Mouse (Mus musculus): ENCODE results near the gene Trrap. TPM values are rescaled to one million over a fixed set of nuclear protein-coding genes. Genes with fewer than 3 reads are reported as not detected.

The Trrap gene
- polyA plus RNA-seq, 1 experiment from 2014 or later = 101 TPM

GRCm38 (mm10) chr5:144869466-144869865, 101.9 kb downstream of the Trrap start:
- Histone ChIP-seq H3K4me1 (ENCODE audit: control insufficient read depth, insufficient read depth, low read length) (no peaks in the 10 kb centered on the region), H3K27ac (ENCODE audit: low read length) (no peak overlapping the region), H3K9ac (replicated peaks; ENCODE audit: low read depth, low read length) (no peak overlapping the region), H3K36me3 (ENCODE audit: control insufficient read depth, insufficient read depth, low read length) (no peaks in the 10 kb centered on the region), H3K9me3 (ENCODE audit: control insufficient read depth, low read depth, low read length) (no peaks in the 10 kb centered on the region; the same call in 1 of the 2 replicates), H3K27me3 (ENCODE audit: control insufficient read depth, insufficient read depth, low read length) (no peaks in the 10 kb centered on the region), H3K4me3 (ENCODE audit: low read depth, low read length) (no peak overlapping the region), H3K4me2 (replicated peaks; ENCODE audit: low read depth, low read length) (no peak overlapping the region)
- ATAC-seq (ENCODE audit: insufficient number of reproducible peaks, insufficient read depth, low FRiP score, low read depth) = no peak
- 71% methylated on average over 7 of the region's 7 CpGs for WGBS

DNA sequence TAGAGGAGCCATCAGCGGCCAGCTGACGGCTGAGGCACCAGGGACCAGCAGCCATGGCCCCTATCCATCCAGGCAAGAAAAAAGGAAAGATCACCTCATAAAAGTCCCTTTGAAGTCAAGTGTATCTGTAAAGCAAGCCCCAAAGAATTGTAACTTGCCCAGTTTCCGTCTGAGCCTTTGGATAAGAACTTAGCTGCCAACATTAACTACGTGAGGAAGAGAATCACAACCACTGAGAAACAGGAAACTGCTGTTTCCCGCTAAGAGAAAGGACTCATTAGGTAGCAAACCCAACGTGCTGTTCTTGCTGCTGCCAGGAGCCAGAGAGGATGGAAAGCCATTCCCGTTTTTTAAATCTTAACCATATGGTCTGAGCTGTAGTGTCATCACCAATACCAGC, 103.2 kb downstream of the Trrap start:
- Histone ChIP-seq H3K36me3 (ENCODE audit: control insufficient read depth, insufficient read depth, low read length) (no peaks in the 10 kb centered on the region), H3K4me3 (ENCODE audit: low read depth, low read length) (no peak overlapping the region), H3K9me3 (ENCODE audit: control insufficient read depth, low read depth, low read length) (no peaks in the 10 kb centered on the region; the same call in 1 of the 2 replicates), H3K9ac (replicated peaks; ENCODE audit: low read depth, low read length) (no peak overlapping the region), H3K4me1 (ENCODE audit: control insufficient read depth, insufficient read depth, low read length) (no peaks in the 10 kb centered on the region), H3K27me3 (ENCODE audit: control insufficient read depth, insufficient read depth, low read length) (no peaks in the 10 kb centered on the region), H3K4me2 (replicated peaks; ENCODE audit: low read depth, low read length) (no peak overlapping the region), H3K27ac (ENCODE audit: low read length) (no peak overlapping the region)
- no peak for ATAC-seq (ENCODE audit: insufficient number of reproducible peaks, insufficient read depth, low FRiP score, low read depth)
- 79% methylated on average over 7 of the region's 7 CpGs for WGBS

GRCm38 (mm10) chr5:144871775-144872174, 104.2 kb downstream of the Trrap start:
- H3K27ac ChIP-seq (ENCODE audit: low read length) = no peak overlapping the region
- no peaks in the 10 kb centered on the region for H3K9me3 ChIP-seq (ENCODE audit: control insufficient read depth, low read depth, low read length)
- WGBS = 97% methylated on average over 1 of the region's 1 CpGs
- H3K4me2 ChIP-seq (replicated peaks; ENCODE audit: low read depth, low read length) = no peak overlapping the region
- no peak overlapping the region for H3K9ac ChIP-seq (replicated peaks; ENCODE audit: low read depth, low read length)
- H3K36me3 ChIP-seq (ENCODE audit: control insufficient read depth, insufficient read depth, low read length) = no peaks in the 10 kb centered on the region
- H3K4me3 ChIP-seq (ENCODE audit: low read depth, low read length) = no peak overlapping the region
- no peak for ATAC-seq (ENCODE audit: insufficient number of reproducible peaks, insufficient read depth, low FRiP score, low read depth)
- H3K27me3 ChIP-seq (ENCODE audit: control insufficient read depth, insufficient read depth, low read length) = no peaks in the 10 kb centered on the region
- no peaks in the 10 kb centered on the region for H3K4me1 ChIP-seq (ENCODE audit: control insufficient read depth, insufficient read depth, low read length)

GRCm38 (mm10) chr5:144872326-144872725, 104.8 kb downstream of the Trrap start:
- no peaks in the 10 kb centered on the region for H3K4me1 ChIP-seq (ENCODE audit: control insufficient read depth, insufficient read depth, low read length)

GRCm38 (mm10) chr5:144872867-144873266, 105.3 kb downstream of the Trrap start:
- Histone ChIP-seq H3K27me3 (ENCODE audit: control insufficient read depth, insufficient read depth, low read length) (no peaks in the 10 kb centered on the region), H3K36me3 (ENCODE audit: control insufficient read depth, insufficient read depth, low read length) (no peaks in the 10 kb centered on the region), H3K4me1 (ENCODE audit: control insufficient read depth, insufficient read depth, low read length) (no peaks in the 10 kb centered on the region), H3K4me3 (ENCODE audit: low read depth, low read length) (no peak overlapping the region), H3K4me2 (replicated peaks; ENCODE audit: low read depth, low read length) (no peak overlapping the region), H3K27ac (ENCODE audit: low read length) (no peak overlapping the region), H3K9ac (replicated peaks; ENCODE audit: low read depth, low read length) (no peak overlapping the region), H3K9me3 (ENCODE audit: control insufficient read depth, low read depth, low read length) (no peaks in the 10 kb centered on the region)
- 88% methylated on average over 3 of the region's 3 CpGs for WGBS
- no peak for ATAC-seq (ENCODE audit: insufficient number of reproducible peaks, insufficient read depth, low FRiP score, low read depth)

More at GRCm38 (mm10) chr5:144872326-144872725, 104.8 kb downstream of the Trrap start:
- 79% methylated on average over 5 of the region's 5 CpGs for WGBS
- Histone ChIP-seq H3K4me3 (ENCODE audit: low read depth, low read length) (no peak overlapping the region), H3K4me2 (replicated peaks; ENCODE audit: low read depth, low read length) (no peak overlapping the region), H3K27ac (ENCODE audit: low read length) (no peak overlapping the region), H3K9me3 (ENCODE audit: control insufficient read depth, low read depth, low read length) (no peaks in the 10 kb centered on the region), H3K27me3 (ENCODE audit: control insufficient read depth, insufficient read depth, low read length) (no peaks in the 10 kb centered on the region), H3K36me3 (ENCODE audit: control insufficient read depth, insufficient read depth, low read length) (no peaks in the 10 kb centered on the region), H3K9ac (replicated peaks; ENCODE audit: low read depth, low read length) (no peak overlapping the region)
- ATAC-seq (ENCODE audit: insufficient number of reproducible peaks, insufficient read depth, low FRiP score, low read depth) = no peak

- ATAC-seq (ENCODE audit: insufficient number of reproducible peaks, insufficient read depth, low FRiP score, low read depth) = no peak
- Histone ChIP-seq H3K4me3 (ENCODE audit: low read depth, low read length) (no peak overlapping the region), H3K27ac (ENCODE audit: low read length) (no peak overlapping the region), H3K9me3 (ENCODE audit: control insufficient read depth, low read depth, low read length) (no peaks in the 10 kb centered on the region), H3K4me2 (replicated peaks; ENCODE audit: low read depth, low read length) (no peak overlapping the region), H3K36me3 (ENCODE audit: control insufficient read depth, insufficient read depth, low read length) (peaks cover 16% of the 10 kb centered on the region; the same call in 1 of the 2 replicates), H3K27me3 (ENCODE audit: control insufficient read depth, insufficient read depth, low read length) (no peaks in the 10 kb centered on the region), H3K9ac (replicated peaks; ENCODE audit: low read depth, low read length) (no peak overlapping the region), H3K4me1 (ENCODE audit: control insufficient read depth, insufficient read depth, low read length) (no peaks in the 10 kb centered on the region)
- WGBS = 81% methylated on average over 6 of the region's 6 CpGs
Observed at GRCm38 (mm10) chr5:144875227-144875626, 107.7 kb downstream of the Trrap start.

- no peaks in the 10 kb centered on the region for H3K27me3 ChIP-seq (ENCODE audit: control insufficient read depth, insufficient read depth, low read length)
- ATAC-seq (ENCODE audit: insufficient number of reproducible peaks, insufficient read depth, low FRiP score, low read depth) = peak; percentile 44; the same call in 1 of the 2 replicates
- no peak overlapping the region for H3K4me2 ChIP-seq (replicated peaks; ENCODE audit: low read depth, low read length)
- no peak overlapping the region for H3K9ac ChIP-seq (replicated peaks; ENCODE audit: low read depth, low read length)
- peaks cover 22% of the 10 kb centered on the region; the same call in 1 of the 2 replicates for H3K36me3 ChIP-seq (ENCODE audit: control insufficient read depth, insufficient read depth, low read length)
- H3K4me3 ChIP-seq (ENCODE audit: low read depth, low read length) = no peak overlapping the region
- WGBS = 8% methylated on average over 13 of the region's 13 CpGs
- no peaks in the 10 kb centered on the region for H3K9me3 ChIP-seq (ENCODE audit: control insufficient read depth, low read depth, low read length)
- H3K4me1 ChIP-seq (ENCODE audit: control insufficient read depth, insufficient read depth, low read length) = no peaks in the 10 kb centered on the region
- no peak overlapping the region for H3K27ac ChIP-seq (ENCODE audit: low read length)
Observed at GRCm38 (mm10) chr5:144875892-144876291, 108.4 kb downstream of the Trrap start.

DNA sequence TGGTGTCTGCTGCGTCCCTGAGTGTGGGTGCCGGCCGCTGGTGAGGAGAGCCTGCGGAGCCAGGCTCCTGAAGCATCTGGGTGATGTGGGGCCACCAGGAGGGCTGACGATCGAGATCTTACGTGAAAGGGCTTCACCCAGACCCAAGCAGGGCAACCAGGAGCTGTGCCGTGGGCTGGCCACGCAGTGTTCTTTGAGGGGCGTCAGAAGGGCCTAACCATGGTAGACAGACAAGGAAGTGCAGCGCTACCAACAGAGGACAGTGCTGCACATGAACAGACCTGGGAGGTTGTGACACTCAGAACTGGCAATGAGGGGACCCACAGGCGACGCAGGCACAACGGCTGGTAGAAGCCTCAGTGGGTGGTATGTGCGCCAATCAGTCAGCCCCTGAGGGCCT, 109.5 kb downstream of the Trrap start:
- no peaks in the 10 kb centered on the region for H3K4me1 ChIP-seq (ENCODE audit: control insufficient read depth, insufficient read depth, low read length)
- no peak overlapping the region for H3K9ac ChIP-seq (replicated peaks; ENCODE audit: low read depth, low read length)
- no peaks in the 10 kb centered on the region for H3K9me3 ChIP-seq (ENCODE audit: control insufficient read depth, low read depth, low read length)
- peaks cover 33% of the 10 kb centered on the region; the same call in 1 of the 2 replicates for H3K36me3 ChIP-seq (ENCODE audit: control insufficient read depth, insufficient read depth, low read length)
- H3K4me3 ChIP-seq (ENCODE audit: low read depth, low read length) = no peak overlapping the region
- no peaks in the 10 kb centered on the region for H3K27me3 ChIP-seq (ENCODE audit: control insufficient read depth, insufficient read depth, low read length)
- H3K4me2 ChIP-seq (replicated peaks; ENCODE audit: low read depth, low read length) = no peak overlapping the region
- ATAC-seq (ENCODE audit: insufficient number of reproducible peaks, insufficient read depth, low FRiP score, low read depth) = no peak
- 89% methylated on average over 15 of the region's 15 CpGs for WGBS
- no peak overlapping the region for H3K27ac ChIP-seq (ENCODE audit: low read length)

GRCm38 (mm10) chr5:144881670-144882399, 114.3 kb downstream of the Trrap start:
- H3K36me3 ChIP-seq (ENCODE audit: control insufficient read depth, insufficient read depth, low read length) = peaks cover 68% of the 10 kb centered on the region
- 83% methylated on average over 14 of the region's 14 CpGs for WGBS

More at GRCm38 (mm10) chr5:144881670-144882399, 114.3 kb downstream of the Trrap start:
- no peak overlapping the region for H3K27ac ChIP-seq (ENCODE audit: low read length)
- no peak for ATAC-seq (ENCODE audit: insufficient number of reproducible peaks, insufficient read depth, low FRiP score, low read depth)
- H3K4me1 ChIP-seq (ENCODE audit: control insufficient read depth, insufficient read depth, low read length) = no peaks in the 10 kb centered on the region
- no peak overlapping the region for H3K4me3 ChIP-seq (ENCODE audit: low read depth, low read length)
- H3K27me3 ChIP-seq (ENCODE audit: control insufficient read depth, insufficient read depth, low read length) = no peaks in the 10 kb centered on the region
- H3K4me2 ChIP-seq (replicated peaks; ENCODE audit: low read depth, low read length) = no peak overlapping the region
- H3K9me3 ChIP-seq (ENCODE audit: control insufficient read depth, low read depth, low read length) = no peaks in the 10 kb centered on the region
- H3K9ac ChIP-seq (replicated peaks; ENCODE audit: low read depth, low read length) = no peak overlapping the region

Measured in stomach, embryonic 14.5 days (tissue).